Mouse (Mus musculus) limb, embryonic 11.5 days (tissue): Measurements from ENCODE around the gene Tmem231. TPM values are rescaled to one million over a fixed set of nuclear protein-coding genes. Genes with fewer than 3 reads are reported as not detected.

Experiments
- ATAC-seq: fragments of 200-750 bp; cut with Nextera tagmentation; 2 replicates; pipeline ENCODE4 v1.8.0; 2017; ENCODE audit warnings: low read depth; ENCODE audit not compliant: insufficient number of reproducible peaks, low FRiP score, low TSS enrichment
- DNase-seq: peaks from one replicate; pipeline ENCODE4 v3.0.0-alpha.2; 2015; ENCODE audit warnings: low spot score
- H3K27ac ChIP-seq: fragments of 300-500 bp; sonication (generic); replicated peaks from 2 replicates; pipeline ENCODE4 v1.5.1; 2014; ENCODE audit warnings: low read depth, mild to moderate bottlenecking, low read length
- H3K27me3 ChIP-seq: fragments of 300-500 bp; sonication (generic); 2 replicates; pipeline ENCODE4 v1.6.1; 2014; ENCODE audit warnings: mild to moderate bottlenecking, low read length, mixed read lengths; ENCODE audit not compliant: control insufficient read depth, insufficient read depth
- H3K36me3 ChIP-seq: fragments of 300-500 bp; sonication (generic); 2 replicates; pipeline ENCODE4 v1.6.1; 2014; ENCODE audit warnings: mild to moderate bottlenecking, low read length, moderate library complexity, mixed read lengths; ENCODE audit not compliant: control insufficient read depth, insufficient read depth
- H3K4me1 ChIP-seq: fragments of 300-500 bp; sonication (generic); 2 replicates; pipeline ENCODE4 v1.6.1; 2014; ENCODE audit warnings: low read length, mixed read lengths; ENCODE audit not compliant: control insufficient read depth, insufficient read depth
- H3K4me2 ChIP-seq: fragments of 300-500 bp; sonication (generic); 2 replicates; pipeline ENCODE4 v1.6.1; 2014; ENCODE audit warnings: low read depth, mild to moderate bottlenecking, moderate library complexity; ENCODE audit not compliant: severe bottlenecking
- H3K4me3 ChIP-seq: fragments of 300-500 bp; sonication (generic); 2 replicates; pipeline ENCODE4 v1.5.1; 2014; ENCODE audit warnings: low read depth, low read length
- H3K9ac ChIP-seq: fragments of 300-500 bp; sonication (generic); 2 replicates; pipeline ENCODE4 v1.6.1; 2014; ENCODE audit warnings: mild to moderate bottlenecking, low read length
- H3K9me3 ChIP-seq: fragments of 300-500 bp; sonication (generic); 2 replicates; pipeline ENCODE4 v1.6.1; 2016; ENCODE audit warnings: low read length; ENCODE audit not compliant: control insufficient read depth
- WGBS: fragments of 180-500 bp; shearing (Covaris S2); extraction: QIAGEN DNeasy Blood & Tissue Kit; methylation state at CpG from one replicate; pipeline ENCODE4 v1.1.7; 2014; 5-methylcytosine and 5-hydroxymethylcytosine counted together
- polyA plus RNA-seq: library from polyadenylated mRNA; unstranded; fragments of >200 nt; fragmentation: Nextera tagmentation; extraction: Ambion mirVana; gene quantifications from 2 replicates; pipeline ENCODE4 v1.2.1, GENCODE M21; 2014

Tmem231 gene
- polyA plus RNA-seq, 1 experiment from 2014 or later, result 19.8 TPM

- Histone ChIP-seq H3K27ac (no peak within 1 kb of the TSS), H3K36me3 (no peaks in the 10 kb centered on the region), H3K4me2 (peak within 1 kb of the TSS; percentile 40), H3K9ac (peak within 1 kb of the TSS; percentile 36; the same call in 1 of the 2 replicates), H3K4me1 (no peaks in the 10 kb centered on the region), H3K4me3 (peak within 1 kb of the TSS; percentile 35), H3K9me3 (no peaks in the 10 kb centered on the region), H3K27me3 (peaks cover 14% of the 10 kb centered on the region)
- WGBS, result 4% methylated on average over 47 of the region's 47 CpGs
- peak; percentile 60 for DNase-seq
- ATAC-seq, result peak; percentile 11; the same call in 1 of the 2 replicates
Observed at GRCm38 (mm10) chr8:111909621-111910450, 23.8 kb downstream of the Tmem231 start, which contains the start of gene Chst5. TSS of gene Chst5 (minus strand) at chr8:111910447.

DNA sequence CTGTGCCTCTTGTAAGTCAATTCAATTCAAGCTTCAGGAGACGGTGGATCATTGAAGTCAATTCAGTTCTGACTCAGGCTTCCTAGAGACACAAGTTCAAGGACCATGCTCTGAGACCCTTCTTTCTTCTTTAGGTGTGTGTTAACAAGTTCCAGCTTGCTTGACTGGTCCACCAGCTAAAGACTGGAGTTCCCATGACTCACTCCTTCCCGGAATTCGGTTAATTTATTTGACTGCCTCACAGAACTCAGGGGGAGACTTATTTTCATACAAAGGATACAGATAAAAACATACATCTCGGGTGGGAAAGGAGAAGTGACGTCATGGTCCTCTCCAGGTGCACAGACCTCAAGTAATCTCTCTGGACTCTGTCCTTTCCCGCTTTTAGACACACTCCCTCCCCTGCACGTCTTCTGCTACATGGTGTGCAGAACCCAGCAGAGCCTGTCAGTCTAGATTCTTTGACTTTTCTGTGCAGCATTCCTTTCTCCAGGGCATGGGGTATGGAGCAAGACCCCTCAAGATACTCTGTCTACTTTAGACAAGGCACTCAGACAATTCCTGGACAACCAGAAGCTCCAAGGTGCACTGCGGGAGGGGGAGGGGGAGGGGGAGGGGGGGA is 28.1 kb downstream of the Tmem231 start:
- 76% methylated on average over 7 of the region's 8 CpGs for WGBS
- Histone ChIP-seq H3K4me1 (no peaks in the 10 kb centered on the region), H3K27ac (no peak overlapping the region), H3K4me3 (no peak overlapping the region), H3K9ac (no peak overlapping the region), H3K4me2 (no peak overlapping the region), H3K27me3 (peaks cover 11% of the 10 kb centered on the region), H3K36me3 (no peaks in the 10 kb centered on the region), H3K9me3 (no peaks in the 10 kb centered on the region)
- DNase-seq (no peak), ATAC-seq (no peak)

DNA sequence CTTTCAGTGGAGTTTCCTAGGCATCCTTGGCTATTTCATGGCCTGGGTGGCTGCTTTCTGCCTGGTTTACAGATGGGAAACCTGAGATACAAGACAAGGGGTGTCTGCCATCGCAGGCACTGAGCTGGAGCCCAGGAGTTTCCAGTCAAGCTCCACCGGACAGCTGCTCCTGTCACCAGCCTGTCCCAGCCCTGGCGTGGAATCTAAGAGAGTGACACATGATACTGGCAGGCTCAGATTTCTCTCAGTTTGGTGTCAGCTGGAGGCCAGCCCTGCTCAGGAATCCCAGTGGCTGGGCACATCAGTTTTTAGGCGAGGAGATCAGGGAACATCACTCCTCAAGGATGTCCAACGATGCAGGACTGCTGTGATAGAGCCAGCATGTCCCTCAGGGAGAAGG is 31.6 kb downstream of the Tmem231 start:
- no peak overlapping the region for H3K9ac ChIP-seq
- no peak for ATAC-seq

GRCm38 (mm10) chr8:111898586-111898985 is 35.1 kb downstream of the Tmem231 start:
- ATAC-seq (no peak), DNase-seq (no peak)
- Histone ChIP-seq H3K9ac (no peak overlapping the region), H3K9me3 (no peaks in the 10 kb centered on the region), H3K4me3 (no peak overlapping the region), H3K27me3 (no peaks in the 10 kb centered on the region), H3K36me3 (no peaks in the 10 kb centered on the region), H3K27ac (no peak overlapping the region), H3K4me1 (no peaks in the 10 kb centered on the region), H3K4me2 (no peak overlapping the region)
- 44% methylated on average over 10 of the region's 10 CpGs for WGBS

More for the DNA sequence above, 31.6 kb downstream of the Tmem231 start:
- Histone ChIP-seq H3K4me2 (no peak overlapping the region), H3K36me3 (no peaks in the 10 kb centered on the region), H3K4me3 (no peak overlapping the region), H3K4me1 (no peaks in the 10 kb centered on the region), H3K27ac (no peak overlapping the region), H3K27me3 (no peaks in the 10 kb centered on the region), H3K9me3 (no peaks in the 10 kb centered on the region)
- 15% methylated on average over 5 of the region's 5 CpGs for WGBS
- no peak for DNase-seq

DNA sequence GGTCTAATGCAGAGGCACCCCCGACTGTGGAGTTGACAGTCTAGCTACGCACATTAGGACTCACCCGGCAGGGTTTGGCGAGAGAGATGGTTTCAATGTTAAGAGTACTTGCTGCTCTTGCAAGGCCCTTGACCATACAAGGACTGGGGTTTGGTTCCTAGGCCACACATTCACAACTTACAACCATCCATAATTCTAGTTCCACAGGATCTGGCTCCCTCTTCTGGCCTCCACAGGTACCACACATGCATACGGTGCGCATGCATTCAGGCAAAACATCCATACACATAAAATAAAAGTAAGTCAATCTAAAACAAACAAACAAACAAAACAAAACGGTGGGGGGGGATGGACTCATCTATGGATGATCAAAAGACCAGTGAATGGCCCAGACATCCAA is 38.7 kb downstream of the Tmem231 start:
- 90% methylated on average over 7 of the region's 7 CpGs for WGBS
- H3K36me3 ChIP-seq, result no peaks in the 10 kb centered on the region
- no peak for ATAC-seq
- peaks cover 7% of the 10 kb centered on the region for H3K4me1 ChIP-seq
- no peak overlapping the region for H3K27ac ChIP-seq
- no peak overlapping the region for H3K4me2 ChIP-seq
- H3K4me3 ChIP-seq, result no peak overlapping the region
- no peaks in the 10 kb centered on the region for H3K9me3 ChIP-seq
- peaks cover 18% of the 10 kb centered on the region for H3K27me3 ChIP-seq
- no peak for DNase-seq
- no peak overlapping the region for H3K9ac ChIP-seq

- ATAC-seq, result no peak
- H3K4me1 ChIP-seq, result peaks cover 8% of the 10 kb centered on the region
Observed at GRCm38 (mm10) chr8:111892615-111893014, 41.1 kb downstream of the Tmem231 start.

GRCm38 (mm10) chr8:111891983-111892382 is 41.7 kb downstream of the Tmem231 start:
- Histone ChIP-seq H3K4me3 (no peak overlapping the region), H3K36me3 (no peaks in the 10 kb centered on the region), H3K9me3 (no peaks in the 10 kb centered on the region), H3K27me3 (peaks cover 33% of the 10 kb centered on the region), H3K4me2 (no peak overlapping the region), H3K27ac (no peak overlapping the region), H3K4me1 (peaks cover 8% of the 10 kb centered on the region), H3K9ac (no peak overlapping the region)
- 24% methylated on average over 8 of the region's 8 CpGs for WGBS
- DNase-seq, result no peak
- ATAC-seq, result no peak

More at GRCm38 (mm10) chr8:111892615-111893014, 41.1 kb downstream of the Tmem231 start:
- Histone ChIP-seq H3K36me3 (no peaks in the 10 kb centered on the region), H3K27ac (no peak overlapping the region), H3K4me2 (no peak overlapping the region), H3K27me3 (peaks cover 33% of the 10 kb centered on the region), H3K4me3 (no peak overlapping the region), H3K9ac (no peak overlapping the region), H3K9me3 (no peaks in the 10 kb centered on the region)
- DNase-seq, result no peak
- 69% methylated on average over 5 of the region's 5 CpGs for WGBS

DNA sequence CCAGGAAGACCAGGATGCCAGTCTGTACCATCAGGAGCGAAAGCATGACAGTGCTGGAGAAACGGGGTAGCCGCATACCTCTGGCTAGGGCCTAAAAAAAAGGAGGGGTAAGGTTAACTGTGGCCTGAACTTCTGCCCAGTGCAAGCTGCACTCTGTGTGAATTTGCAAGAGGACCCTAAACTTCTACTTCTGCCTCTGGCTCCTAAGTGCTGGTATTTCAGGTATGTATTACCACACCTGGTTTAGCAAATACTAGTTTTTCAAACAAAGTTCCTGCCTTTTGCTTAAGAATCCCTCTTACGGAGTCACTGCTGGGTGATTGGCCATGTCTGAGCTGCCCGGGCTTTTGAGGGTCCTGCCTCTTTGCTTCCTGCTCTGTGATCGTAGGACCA is 42.8 kb downstream of the Tmem231 start:
- no peak overlapping the region for H3K4me3 ChIP-seq
- no peak overlapping the region for H3K27ac ChIP-seq
- H3K4me1 ChIP-seq, result peaks cover 8% of the 10 kb centered on the region
- H3K36me3 ChIP-seq, result no peaks in the 10 kb centered on the region
- no peaks in the 10 kb centered on the region for H3K9me3 ChIP-seq
- no peak overlapping the region for H3K4me2 ChIP-seq
- DNase-seq (no peak), ATAC-seq (no peak)
- WGBS, result 58% methylated on average over 6 of the region's 6 CpGs
- peaks cover 33% of the 10 kb centered on the region for H3K27me3 ChIP-seq
- H3K9ac ChIP-seq, result no peak overlapping the region
